Mouse (Mus musculus) thymus, postnatal 0 days (tissue): Measurements from ENCODE around the gene Adam25. TPM values are rescaled to one million over a fixed set of nuclear protein-coding genes. Genes with fewer than 3 reads are reported as not detected.
"Not testable (repeated sequence)": the region's sequence is repeated elsewhere in the genome, so short reads cannot be mapped to it uniquely, and the experiment has no call there.

Experiments
- DNase-seq: peaks from one replicate; pipeline ENCODE4 v3.0.0-alpha.2; 2015; ENCODE audit warnings: low spot score
- polyA plus RNA-seq: library from polyadenylated mRNA; unstranded; fragments of >200 nt; fragmentation: Nextera tagmentation; extraction: Ambion mirVana; gene quantifications from 2 replicates; pipeline ENCODE4 v1.2.1, GENCODE M21; 2015

Adam25 gene
- not detected in 2 replicates for polyA plus RNA-seq

GRCm38 (mm10) chr8:40751908-40752307 lies at the start of gene Adam25:
Adam25 (plus strand) TSS chr8:40752208.
- DNase-seq: not testable (repeated sequence)

GRCm38 (mm10) chr8:40715406-40715805 lies 36.6 kb upstream of the Adam25 start:
- DNase-seq: not testable (repeated sequence)

- DNase-seq: no peak
Observed at GRCm38 (mm10) chr8:40715986-40716385, 36.0 kb upstream of the Adam25 start.

GRCm38 (mm10) chr8:40783320-40783719 lies 31.3 kb downstream of the Adam25 start:
- no peak for DNase-seq

- not testable (repeated sequence) for DNase-seq
Observed at GRCm38 (mm10) chr8:40792973-40793372, 41.0 kb downstream of the Adam25 start, which contains the start of gene Adam20. Adam20 (plus strand) TSS chr8:40793273.

GRCm38 (mm10) chr8:40803379-40804079 lies 51.5 kb downstream of the Adam25 start:
- DNase-seq: no peak

Other genes starting within 250 kb of the Adam25 start
- gene Adam24, start 77.1 kb upstream of the Adam25 start, polyA plus RNA-seq: not detected in 2 replicates
- not detected in 2 replicates for gene Adam20, start 41.1 kb downstream of the Adam25 start, polyA plus RNA-seq
- gene Adam39, start 70.8 kb downstream of the Adam25 start, polyA plus RNA-seq: not detected in 2 replicates